Mouse (Mus musculus): ENCODE results near the gene Tekt1. TPM values are rescaled to one million over a fixed set of nuclear protein-coding genes. Genes with fewer than 3 reads are reported as not detected.

Gene Tekt1
- polyA plus RNA-seq, 1 experiment from 2014 or later: 7.2 TPM

DNA sequence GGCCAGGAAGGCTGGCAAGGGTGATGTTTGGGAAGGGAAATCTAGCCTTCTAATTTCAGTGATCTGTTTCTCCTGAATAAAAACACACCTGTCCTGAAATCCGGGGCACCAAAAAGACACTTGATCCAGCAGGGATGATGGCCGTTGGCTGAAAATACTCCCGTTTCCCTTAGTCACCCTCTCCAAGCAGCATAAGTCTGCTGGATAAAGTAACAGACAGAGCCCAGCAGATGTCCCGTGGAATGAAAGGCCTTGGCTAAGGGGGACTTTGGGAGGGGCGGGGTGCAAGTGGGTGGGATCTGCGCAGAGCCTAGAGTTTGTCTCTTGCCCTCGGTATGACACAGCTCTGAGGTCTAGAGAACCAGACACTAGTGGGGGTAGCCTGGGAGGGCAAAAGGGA, 16.0 kb upstream of the Tekt1 start:
- Histone ChIP-seq H3K27ac (replicated peaks) (no peak overlapping the region), H3K9me3 (0 out of 2 replicates have a peak, but pooled peaks cover 3% of the 10 kb centered on the region), H3K4me3 (no peak overlapping the region), H3K36me3 (replicated peaks) (no peaks in the 10 kb centered on the region), H3K27me3 (replicated peaks; ENCODE audit: low read depth, poor library complexity, severe bottlenecking) (no peaks in the 10 kb centered on the region), H3K4me1 (peaks cover 19% of the 10 kb centered on the region)
- WGBS: 70% methylated on average over 7 of the region's 7 CpGs
- no peak for DNase-seq (ENCODE audit: low spot score)

DNA sequence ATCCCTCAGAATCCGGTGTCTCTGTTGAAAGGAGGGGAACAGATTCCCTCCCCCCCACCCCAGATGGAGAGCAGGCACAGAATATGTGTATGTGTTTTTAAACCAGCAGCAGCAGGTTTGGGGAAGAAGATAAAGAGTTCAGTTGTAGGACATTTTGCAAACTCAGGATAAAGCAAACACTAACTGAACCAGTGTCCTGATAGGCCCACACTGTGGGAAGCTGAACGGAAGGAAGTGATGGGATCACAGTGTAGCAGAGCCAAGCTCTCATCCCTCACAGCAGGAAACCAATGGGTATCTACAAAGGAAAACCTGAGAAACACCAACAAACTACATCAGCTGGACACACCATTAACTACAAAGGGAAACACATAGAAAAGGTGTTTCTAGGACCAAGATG, 14.3 kb upstream of the Tekt1 start:
- Histone ChIP-seq H3K4me1 (peaks cover 19% of the 10 kb centered on the region), H3K27ac (replicated peaks) (no peak overlapping the region), H3K4me3 (no peak overlapping the region), H3K36me3 (replicated peaks) (no peaks in the 10 kb centered on the region), H3K27me3 (replicated peaks; ENCODE audit: low read depth, poor library complexity, severe bottlenecking) (no peaks in the 10 kb centered on the region), H3K9me3 (0 out of 2 replicates have a peak, but pooled peaks cover 3% of the 10 kb centered on the region)
- no peak for DNase-seq (ENCODE audit: low spot score)
- WGBS: 82% methylated on average over 2 of the region's 2 CpGs

DNA sequence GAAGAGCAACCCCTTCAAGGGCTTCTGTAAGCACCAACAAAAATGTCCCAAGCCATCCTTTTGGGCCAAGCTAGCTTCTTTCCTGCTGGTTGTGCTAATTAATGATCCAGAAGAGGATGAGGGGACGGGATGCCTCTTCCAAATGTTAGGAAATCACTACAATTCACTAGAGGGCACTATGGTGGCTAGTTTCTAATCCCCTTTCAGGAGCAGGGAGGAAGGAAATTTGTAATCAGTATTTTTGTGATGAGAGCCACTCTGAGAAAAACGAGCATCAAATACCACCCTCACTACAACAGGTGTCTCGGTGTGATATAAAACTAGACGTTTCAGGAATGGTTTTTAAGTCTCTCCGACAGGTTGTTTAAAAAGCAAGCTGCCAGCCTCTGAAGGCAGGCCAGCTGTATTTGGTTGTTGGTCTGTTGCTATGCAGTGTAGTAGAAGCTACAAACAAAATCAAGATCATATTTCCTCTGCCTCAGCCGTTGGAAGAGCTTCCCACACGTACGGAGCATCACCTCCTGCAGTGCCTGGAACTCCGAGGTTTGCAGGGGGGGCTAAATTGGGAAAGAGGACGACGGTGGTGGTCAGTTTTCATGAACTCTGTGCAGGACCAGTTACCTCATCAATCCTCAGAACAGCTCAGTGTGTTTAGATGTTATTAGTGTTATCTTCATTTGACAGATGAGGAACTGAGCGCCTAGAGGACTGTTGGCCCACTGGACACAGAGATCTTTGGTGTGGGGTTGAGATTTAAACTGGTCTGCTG, 7.8 kb upstream of the Tekt1 start:
- H3K27me3 ChIP-seq (replicated peaks; ENCODE audit: low read depth, poor library complexity, severe bottlenecking): 0 out of 2 replicates have a peak, but pooled peaks cover 3% of the 10 kb centered on the region
- H3K4me1 ChIP-seq: peaks cover 11% of the 10 kb centered on the region
- 0 out of 2 replicates have a peak, but pooled peaks cover 3% of the 10 kb centered on the region for H3K9me3 ChIP-seq
- no peak for DNase-seq (ENCODE audit: low spot score)
- no peak overlapping the region for H3K4me3 ChIP-seq
- no peak overlapping the region for H3K27ac ChIP-seq (replicated peaks)
- no peaks in the 10 kb centered on the region for H3K36me3 ChIP-seq (replicated peaks)
- WGBS: 43% methylated on average over 12 of the region's 12 CpGs

DNA sequence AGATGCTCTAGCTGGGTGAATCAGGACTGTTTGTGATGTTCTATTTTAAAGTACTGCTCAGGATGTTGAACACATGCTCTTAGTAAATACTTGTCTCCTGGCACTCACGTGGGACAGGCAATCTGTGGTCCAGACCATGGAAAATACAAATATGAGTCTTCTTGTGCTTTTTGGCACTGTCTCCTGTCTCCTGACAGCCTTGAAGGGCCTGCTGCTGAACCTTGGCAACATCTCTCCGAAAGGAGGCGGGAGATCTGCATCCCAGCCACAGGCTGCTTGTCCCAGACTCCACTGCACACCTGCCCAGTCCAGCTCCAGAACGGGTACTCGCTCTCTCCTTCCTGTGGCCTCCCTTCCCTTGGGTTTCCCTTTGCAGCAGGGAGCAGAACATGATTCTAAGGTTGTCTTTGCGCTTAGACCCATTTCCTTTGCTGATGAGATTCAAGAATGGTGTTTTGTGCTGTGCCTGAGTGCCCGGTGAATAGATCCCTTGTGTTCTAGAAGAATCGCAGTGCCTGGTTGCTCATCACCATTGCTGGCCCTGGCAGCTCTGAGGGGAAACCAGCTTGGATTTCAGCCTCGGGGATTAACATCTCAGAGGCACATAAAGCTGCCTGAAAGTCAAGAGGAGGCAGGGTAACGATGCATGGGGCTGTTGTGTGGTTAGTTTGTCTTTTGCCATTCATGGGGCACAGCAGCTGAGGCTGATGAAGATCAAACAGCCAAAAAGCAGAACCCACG, 5.9 kb upstream of the Tekt1 start:
- 49% methylated on average over 11 of the region's 11 CpGs for WGBS
- H3K4me3 ChIP-seq: no peak overlapping the region
- H3K27ac ChIP-seq (replicated peaks): no peak overlapping the region
- H3K36me3 ChIP-seq (replicated peaks): no peaks in the 10 kb centered on the region
- H3K4me1 ChIP-seq: peaks cover 11% of the 10 kb centered on the region
- no peaks in the 10 kb centered on the region for H3K9me3 ChIP-seq
- H3K27me3 ChIP-seq (replicated peaks; ENCODE audit: low read depth, poor library complexity, severe bottlenecking): 0 out of 2 replicates have a peak, but pooled peaks cover 3% of the 10 kb centered on the region
- no peak for DNase-seq (ENCODE audit: low spot score)

DNA sequence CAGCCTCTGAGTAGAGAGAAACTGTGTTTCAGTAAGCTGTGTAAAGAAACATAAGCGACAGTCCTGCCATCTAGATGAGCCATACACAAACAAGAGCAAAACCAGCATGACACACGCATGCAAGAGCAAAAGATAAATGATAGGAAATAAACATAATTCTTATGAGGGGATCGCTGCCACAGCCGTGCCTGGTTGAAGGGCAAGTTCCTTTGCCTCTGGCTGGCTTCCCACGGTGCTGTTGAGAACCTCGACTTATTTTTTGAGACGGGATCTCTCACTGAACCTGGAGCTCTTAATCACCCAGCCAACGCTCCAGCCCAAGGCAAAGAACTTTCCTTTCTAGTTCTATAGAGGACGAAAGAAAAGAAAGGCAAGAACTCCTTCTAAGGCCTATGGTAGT, 3.9 kb upstream of the Tekt1 start:
- Histone ChIP-seq H3K4me3 (no peak overlapping the region), H3K27me3 (replicated peaks; ENCODE audit: low read depth, poor library complexity, severe bottlenecking) (0 out of 2 replicates have a peak, but pooled peaks cover 3% of the 10 kb centered on the region), H3K36me3 (replicated peaks) (no peaks in the 10 kb centered on the region), H3K27ac (replicated peaks) (no peak overlapping the region), H3K9me3 (no peaks in the 10 kb centered on the region), H3K4me1 (peaks cover 23% of the 10 kb centered on the region)
- DNase-seq (ENCODE audit: low spot score): no peak
- WGBS: 83% methylated on average over 9 of the region's 9 CpGs

DNA sequence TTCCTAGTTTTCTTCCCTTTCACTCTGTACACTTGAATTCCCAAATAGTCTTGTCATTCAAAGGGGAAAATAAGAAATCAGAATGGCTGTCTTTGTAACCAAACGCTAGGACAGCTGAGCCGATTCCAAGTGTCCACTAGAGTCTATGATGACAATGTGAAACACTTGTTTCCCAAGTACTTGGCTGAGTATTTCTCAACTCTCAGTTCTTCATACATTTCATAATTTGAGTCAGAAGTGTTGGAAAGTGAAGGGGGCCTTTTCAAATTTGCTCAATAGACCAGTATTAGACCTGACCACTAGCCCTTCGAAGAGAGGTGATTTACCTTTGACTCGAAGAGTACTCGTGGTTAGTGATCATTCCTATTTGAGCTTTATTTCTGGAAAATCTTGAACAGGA, 2.3 kb upstream of the Tekt1 start:
- Histone ChIP-seq H3K4me3 (no peak overlapping the region), H3K36me3 (replicated peaks) (no peaks in the 10 kb centered on the region), H3K27ac (replicated peaks) (no peak overlapping the region), H3K9me3 (no peaks in the 10 kb centered on the region), H3K27me3 (replicated peaks; ENCODE audit: low read depth, poor library complexity, severe bottlenecking) (0 out of 2 replicates have a peak, but pooled peaks cover 3% of the 10 kb centered on the region), H3K4me1 (peaks cover 19% of the 10 kb centered on the region)
- WGBS: 94% methylated on average over 5 of the region's 5 CpGs
- no peak for DNase-seq (ENCODE audit: low spot score)

DNA sequence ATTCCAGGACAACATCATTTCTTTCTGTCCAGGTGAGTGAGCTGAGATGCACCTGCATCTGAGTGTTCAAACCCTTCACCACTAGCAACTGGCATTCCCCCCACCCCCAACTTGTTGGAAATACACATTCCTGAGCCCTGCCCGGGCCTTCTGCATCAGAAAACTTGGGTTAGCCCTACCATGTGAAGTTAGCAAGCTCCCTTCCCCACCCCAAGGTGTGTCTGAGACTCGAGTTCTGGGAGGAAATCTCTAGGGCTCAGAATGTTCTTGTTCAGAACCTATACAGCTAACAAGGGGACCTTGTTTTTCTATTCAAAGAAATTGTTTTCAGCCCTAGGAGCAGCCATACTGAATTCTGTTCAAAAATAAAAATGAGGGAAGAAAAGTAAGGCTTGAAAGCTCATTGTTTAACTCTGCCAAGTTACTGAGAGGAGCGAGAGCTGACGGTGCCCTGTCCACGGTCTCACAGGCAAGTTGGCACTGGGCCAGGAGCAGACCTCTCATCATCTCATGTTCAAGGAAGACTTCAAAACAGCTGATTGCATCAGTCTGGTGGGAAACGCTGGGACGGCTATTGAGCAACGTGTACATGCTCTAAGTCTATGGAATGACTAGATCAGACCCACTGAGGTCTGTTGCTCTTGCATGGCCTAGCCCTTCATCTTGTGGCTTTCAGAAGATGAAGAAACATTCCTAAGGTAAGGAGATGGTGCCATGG, 1.4 kb upstream of the Tekt1 start:
- Histone ChIP-seq H3K9me3 (no peaks in the 10 kb centered on the region), H3K4me3 (no peak overlapping the region), H3K36me3 (replicated peaks) (no peaks in the 10 kb centered on the region), H3K27ac (replicated peaks) (no peak overlapping the region), H3K4me1 (peaks cover 19% of the 10 kb centered on the region), H3K27me3 (replicated peaks; ENCODE audit: low read depth, poor library complexity, severe bottlenecking) (no peaks in the 10 kb centered on the region)
- 86% methylated on average over 8 of the region's 8 CpGs for WGBS
- no peak for DNase-seq (ENCODE audit: low spot score)

DNA sequence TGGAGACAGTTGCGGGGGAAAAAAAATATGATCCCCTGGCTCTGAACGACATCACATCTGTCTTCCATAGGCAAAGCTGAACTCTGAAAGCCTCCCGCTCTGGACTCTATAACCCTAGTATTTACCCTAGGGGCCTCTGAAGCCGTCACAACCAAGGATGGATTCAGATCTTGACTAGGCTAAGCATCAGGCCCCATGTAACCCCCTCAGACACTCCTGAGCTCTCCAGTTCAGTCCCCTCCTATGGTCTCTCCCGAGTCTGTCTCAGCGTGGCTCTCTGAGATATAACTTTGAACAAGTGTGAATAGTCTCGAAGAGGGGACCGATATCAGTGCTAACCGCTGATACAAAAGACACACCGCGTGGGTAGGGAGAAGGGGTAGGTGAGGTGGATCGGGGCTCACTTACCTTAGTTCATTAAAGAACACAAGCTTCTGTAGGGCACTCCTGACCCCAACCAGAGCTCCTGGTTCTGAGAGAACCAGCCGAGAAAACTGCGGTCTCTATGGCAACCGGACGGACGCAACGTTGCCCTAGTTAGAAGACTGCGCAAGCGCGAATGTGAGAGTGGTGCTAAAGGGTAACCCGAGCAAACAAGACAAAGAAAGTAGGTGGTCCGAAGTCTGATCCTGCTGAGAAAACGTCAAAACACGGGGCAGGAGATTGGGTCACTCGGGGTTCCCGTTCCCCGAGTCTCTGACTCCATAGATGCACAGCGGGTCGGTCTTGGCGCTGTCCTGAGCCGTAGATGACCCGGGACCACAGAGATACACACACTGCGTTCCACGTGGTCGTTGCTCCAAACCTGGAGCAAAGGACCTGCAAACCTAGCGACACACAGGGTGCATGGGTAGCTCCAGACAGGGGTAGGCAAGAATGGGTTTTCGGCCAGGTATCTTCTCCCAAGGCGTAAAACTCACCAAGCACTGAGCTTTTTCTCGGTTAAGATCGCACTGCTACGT, 576 bp downstream of the Tekt1 start:
- H3K9me3 ChIP-seq: no peaks in the 10 kb centered on the region
- H3K4me3 ChIP-seq: peak overlapping the region; percentile 62
- no peaks in the 10 kb centered on the region for H3K27me3 ChIP-seq (replicated peaks; ENCODE audit: low read depth, poor library complexity, severe bottlenecking)
- peak; percentile 91 for DNase-seq (ENCODE audit: low spot score)
- 12% methylated on average over 42 of the region's 42 CpGs for WGBS
- no peaks in the 10 kb centered on the region for H3K36me3 ChIP-seq (replicated peaks)
- H3K4me1 ChIP-seq: peaks cover 13% of the 10 kb centered on the region
- peak overlapping the region; percentile 91 for H3K27ac ChIP-seq (replicated peaks)

DNA sequence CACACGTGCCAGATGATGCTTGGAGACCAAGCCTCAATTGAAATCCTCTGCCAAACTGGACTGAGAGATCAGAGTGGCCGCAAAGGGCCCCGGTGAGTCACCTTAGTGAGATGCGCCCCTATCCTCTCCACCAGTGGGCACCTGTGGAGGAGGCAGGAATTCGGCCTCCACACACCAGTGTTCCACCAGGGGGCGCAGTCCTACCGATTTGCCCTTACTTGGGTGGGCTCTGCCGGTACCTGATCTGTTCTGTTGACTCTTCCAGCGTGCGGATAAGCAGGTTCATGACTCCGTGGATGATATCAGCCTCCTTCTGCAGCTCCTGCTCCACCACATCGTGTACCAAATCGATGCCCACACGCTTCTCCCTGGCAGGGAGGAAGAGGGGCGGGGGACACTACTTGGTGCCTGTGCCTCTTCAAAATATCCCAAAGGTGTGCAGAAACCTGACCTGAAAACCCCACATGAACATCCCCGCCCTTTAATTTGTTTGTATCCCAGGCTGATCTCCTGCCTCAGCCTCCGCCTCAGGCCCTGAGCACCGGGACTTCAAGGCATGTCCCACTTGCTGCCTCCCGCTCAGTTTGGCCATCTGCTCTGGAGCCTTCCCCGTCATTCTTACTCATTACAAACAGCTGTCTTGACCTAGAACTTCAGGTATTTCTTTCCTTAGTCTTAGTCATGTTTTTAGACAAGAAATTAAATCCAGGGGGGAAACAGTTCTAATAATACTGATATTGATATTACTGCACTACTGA, 7.1 kb downstream of the Tekt1 start:
- H3K27me3 ChIP-seq (replicated peaks; ENCODE audit: low read depth, poor library complexity, severe bottlenecking): no peaks in the 10 kb centered on the region
- peak overlapping the region; percentile 41 for H3K4me3 ChIP-seq
- H3K27ac ChIP-seq (replicated peaks): no peak overlapping the region
- peak; percentile 86 for DNase-seq (ENCODE audit: low spot score)
- H3K36me3 ChIP-seq (replicated peaks): no peaks in the 10 kb centered on the region
- H3K9me3 ChIP-seq: no peaks in the 10 kb centered on the region
- H3K4me1 ChIP-seq: peaks cover 5% of the 10 kb centered on the region; the same call in 1 of the 2 replicates
- 21% methylated on average over 20 of the region's 20 CpGs for WGBS

DNA sequence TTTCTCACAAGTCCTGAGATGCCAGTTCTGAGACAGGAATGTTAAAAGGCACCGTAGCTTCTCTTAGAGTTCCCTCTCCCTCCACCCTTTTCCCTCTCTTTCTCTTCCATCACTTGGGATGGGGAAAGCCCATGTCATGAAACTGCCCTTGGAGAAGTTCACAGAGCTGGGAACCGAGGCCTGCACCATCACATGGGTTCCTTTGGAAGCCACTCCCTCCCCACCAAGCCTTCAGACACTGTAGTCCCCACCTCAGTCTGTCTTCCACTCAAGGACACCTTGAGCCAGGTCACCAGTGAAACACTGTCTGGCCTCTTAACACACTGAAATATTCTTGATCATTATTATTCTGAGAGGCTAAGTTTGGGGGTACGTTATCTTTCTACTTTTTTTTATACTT, 9.1 kb downstream of the Tekt1 start:
- H3K4me1 ChIP-seq: peaks cover 14% of the 10 kb centered on the region
- H3K9me3 ChIP-seq: no peaks in the 10 kb centered on the region
- no peaks in the 10 kb centered on the region for H3K36me3 ChIP-seq (replicated peaks)
- H3K27ac ChIP-seq (replicated peaks): no peak overlapping the region
- WGBS: 72% methylated on average over 3 of the region's 3 CpGs
- no peak overlapping the region for H3K4me3 ChIP-seq
- H3K27me3 ChIP-seq (replicated peaks; ENCODE audit: low read depth, poor library complexity, severe bottlenecking): no peaks in the 10 kb centered on the region
- no peak for DNase-seq (ENCODE audit: low spot score)

DNA sequence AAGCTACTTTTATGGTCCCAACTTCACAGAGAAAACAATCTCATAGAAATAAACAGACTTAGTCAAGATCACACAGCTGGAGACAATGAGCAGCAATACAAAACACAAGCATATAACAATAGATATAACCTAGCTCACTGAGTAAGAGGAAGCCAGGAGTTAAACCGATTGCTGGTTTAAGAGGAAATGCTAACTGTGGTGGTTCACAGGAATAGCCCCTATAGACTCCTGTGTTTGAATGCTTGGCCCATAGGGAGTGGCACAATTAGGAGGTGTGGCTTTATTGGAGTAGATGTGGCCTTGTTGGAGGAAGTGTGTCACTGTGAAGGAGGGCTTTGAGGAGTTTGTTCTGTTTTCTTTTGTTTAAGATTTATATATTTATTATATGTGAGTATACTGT, 10.0 kb downstream of the Tekt1 start:
- 88% methylated on average over 1 of the region's 1 CpGs for WGBS
- no peak overlapping the region for H3K27ac ChIP-seq (replicated peaks)
- peaks cover 14% of the 10 kb centered on the region for H3K4me1 ChIP-seq
- no peaks in the 10 kb centered on the region for H3K27me3 ChIP-seq (replicated peaks; ENCODE audit: low read depth, poor library complexity, severe bottlenecking)
- H3K9me3 ChIP-seq: no peaks in the 10 kb centered on the region
- H3K36me3 ChIP-seq (replicated peaks): no peaks in the 10 kb centered on the region
- no peak overlapping the region for H3K4me3 ChIP-seq
- no peak for DNase-seq (ENCODE audit: low spot score)
